Mouse (Mus musculus): ENCODE measurements around the gene Numa1.
"Not testable (repeated sequence)": the region's sequence is repeated elsewhere in the genome, so short reads cannot be mapped to it uniquely, and the experiment has no call there.

Numa1 gene

DNA sequence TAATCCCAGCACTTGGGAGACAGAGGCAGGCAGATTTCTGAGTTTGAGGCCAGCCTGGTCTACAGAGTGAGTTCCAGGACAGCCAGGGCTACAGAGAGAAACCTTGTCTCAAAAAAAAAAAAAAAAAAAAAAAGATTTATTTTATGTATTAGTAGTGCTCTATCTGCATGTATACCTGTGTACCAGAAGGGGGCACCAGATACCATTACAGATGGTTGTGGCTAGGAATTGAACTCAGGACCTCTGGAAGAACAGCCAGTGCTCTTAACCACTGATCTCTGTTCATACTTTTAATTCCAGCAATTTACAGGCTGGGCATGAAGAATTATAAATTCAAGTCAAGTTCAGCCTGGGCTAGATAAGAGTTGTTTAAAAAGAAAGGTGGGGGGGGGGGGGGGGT, 114.6 kb downstream of the Numa1 start:
- DNase-seq (ENCODE audit: low spot score), result not testable (repeated sequence)

DNA sequence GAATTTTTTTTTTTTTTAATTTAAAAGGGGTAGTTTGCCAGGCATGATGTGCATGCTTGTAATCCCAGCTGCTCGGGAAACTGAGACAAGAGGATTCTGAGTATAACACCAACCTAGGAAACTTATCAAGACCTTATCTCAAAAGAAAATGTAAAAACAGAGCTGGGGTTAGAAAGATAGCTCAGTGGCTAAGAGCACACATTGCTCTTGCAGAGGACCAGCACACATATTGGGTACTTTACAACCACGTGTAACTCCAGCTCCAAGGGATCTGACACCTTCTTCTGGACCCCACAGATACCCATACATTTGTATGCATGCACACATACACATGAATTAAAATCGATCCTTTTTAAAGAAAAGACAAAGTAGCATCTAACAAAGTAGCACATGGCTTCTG, 127.4 kb downstream of the Numa1 start:
- DNase-seq (ENCODE audit: low spot score), result no peak

- no peak for DNase-seq (ENCODE audit: low spot score)
Measured at GRCm38 (mm10) chr7:102062203-102062602, 128.3 kb downstream of the Numa1 start.

- no peak for DNase-seq (ENCODE audit: low spot score)
Measured at GRCm38 (mm10) chr7:102063891-102064290, 130.0 kb downstream of the Numa1 start.

All from lung, postnatal 25 days (tissue).